Mouse (Mus musculus): ENCODE measurements around the gene Klk1b8. TPM values are rescaled to one million over a fixed set of nuclear protein-coding genes. Genes with fewer than 3 reads are reported as not detected.

Klk1b8 gene
- total RNA-seq (2012; rRNA removed) (not detected in 2 replicates), total RNA-seq (2014; rRNA removed) (not detected in 2 replicates), polyA plus RNA-seq (2012; ENCODE audit: insufficient read length, low read depth) (not detected in 2 replicates)

DNA sequence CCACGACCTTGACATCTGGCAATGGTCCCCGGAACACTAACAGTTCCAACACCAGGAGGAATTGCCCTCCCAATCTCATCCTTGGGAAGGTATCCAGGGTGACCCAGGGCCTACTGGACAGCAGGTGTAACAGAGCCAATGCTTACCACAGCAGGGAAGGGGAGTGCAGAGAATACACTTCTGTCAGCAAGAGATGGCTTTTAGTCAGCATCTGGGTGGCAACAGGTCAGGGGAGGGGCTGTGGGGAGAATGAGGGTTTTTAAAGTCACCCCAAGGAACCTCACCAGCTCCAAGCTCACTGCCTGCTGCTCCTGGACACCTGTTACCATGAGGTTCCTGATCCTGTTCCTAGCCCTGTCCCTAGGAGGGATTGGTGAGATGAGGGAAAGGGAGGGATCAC, at the start of gene Klk1b8:
Klk1b8 (plus strand) TSS at position 301 of the 400 bp plus-strand sequence.
- Histone ChIP-seq H3K9me3 (replicated peaks; ENCODE audit: low read length) (no peaks in the 10 kb centered on the region), H3K9ac (ENCODE audit: insufficient read depth, low read depth) (no peak within 1 kb of the TSS), H3K27me3 (replicated peaks) (no peaks in the 10 kb centered on the region), H3K27ac (ENCODE audit: insufficient read depth, low read depth) (no peak within 1 kb of the TSS), H3K4me1 (ENCODE audit: control insufficient read depth in 1 of 2, insufficient read depth in 2 of 2) (peaks cover 10 to 17% of the 10 kb centered on the region in 2 experiments), H3K36me3 (replicated peaks in 1 of 2; ENCODE audit: control insufficient read depth in 1 of 2, insufficient read depth in 1 of 2, low read length in 1 of 2) (no peaks in the 10 kb centered on the region), H3K4me2 (ENCODE audit: insufficient read depth, low read depth, poor library complexity, severe bottlenecking) (no peak within 1 kb of the TSS), H3K79me2 (replicated peaks; ENCODE audit: control insufficient read depth, extremely low read depth, insufficient read depth, poor library complexity, severe bottlenecking) (no peaks in the 10 kb centered on the region), H3K4me3 (replicated peaks in 1 of 3; ENCODE audit: low read depth in 2 of 3, low read length in 2 of 3, poor library complexity in 1 of 3) (no peak within 1 kb of the TSS)
- no peak for DNase-seq (ENCODE audit: extremely low read depth)
- in situ Hi-C loops (cut with MboI; ENCODE audit: low pct_ligation_motif_present, low pct_unique_long_range_greater_than_20kb, low sequenced_read_pairs) = no loop called here
- TF ChIP-seq ELF1 (IDR thresholded peaks at IDR 0.05; ENCODE audit: low read depth, low read length) (no peak), USF2 (conservative IDR thresholded peaks at IDR 0.05; ENCODE audit: low read depth, low read length) (no peak), ZMIZ1 (IDR thresholded peaks at IDR 0.05; ENCODE audit: low read depth, low read length) (no peak), TBP (conservative IDR thresholded peaks at IDR 0.05; ENCODE audit: low read depth, low read length) (no peak), JUN (IDR thresholded peaks at IDR 0.05; ENCODE audit: insufficient read depth, low read depth, low read length) (no peak), GABPA (IDR thresholded peaks at IDR 0.05; ENCODE audit: insufficient replicate concordance, low read depth, low read length) (no peak), CHD2 (IDR thresholded peaks at IDR 0.05; ENCODE audit: low read length) (no peak), CTCF (conservative IDR thresholded peaks at IDR 0.05 in 1 of 2, IDR thresholded peaks at IDR 0.05 in 1 of 2; ENCODE audit: low read depth in 2 of 2, low read length in 2 of 2) (no peak), BHLHE40 (IDR thresholded peaks at IDR 0.05; ENCODE audit: low read depth, low read length) (no peak)
- dilution Hi-C loops (cut with MboI; ENCODE audit: extremely low pct_ligation_motif_present, extremely low pct_unique_long_range_greater_than_20kb, low sequenced_read_pairs) = no loop called here

DNA sequence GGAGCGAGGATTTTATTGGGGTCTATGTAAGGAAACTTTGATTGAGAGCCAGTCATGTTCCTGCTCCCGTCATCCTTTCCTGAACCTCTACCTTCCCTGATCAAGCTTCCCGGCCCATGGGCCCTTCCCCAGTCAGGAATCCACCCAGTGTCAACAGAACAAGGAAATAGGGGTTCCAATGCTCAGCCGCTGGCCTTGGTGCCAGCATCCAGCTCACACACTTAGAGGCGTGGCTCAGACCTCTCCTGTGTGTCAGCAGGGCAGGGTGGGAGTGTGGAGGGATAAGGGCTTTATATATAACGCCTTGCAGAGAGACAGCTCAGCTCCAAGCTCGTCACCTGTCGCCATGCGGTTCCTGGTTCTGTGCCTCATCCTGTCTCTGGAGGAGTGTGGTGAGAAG, 35.6 kb upstream of the Klk1b8 start:
- peaks cover 69% of the 10 kb centered on the region for H3K27me3 ChIP-seq (replicated peaks)
- no peaks in the 10 kb centered on the region for H3K79me2 ChIP-seq (replicated peaks; ENCODE audit: control insufficient read depth, extremely low read depth, insufficient read depth, poor library complexity, severe bottlenecking)
- dilution Hi-C loops (cut with MboI; ENCODE audit: extremely low pct_ligation_motif_present, extremely low pct_unique_long_range_greater_than_20kb, low sequenced_read_pairs) = no loop called here
- no peaks in the 10 kb centered on the region for H3K36me3 ChIP-seq (replicated peaks in 1 of 2; ENCODE audit: control insufficient read depth in 1 of 2, insufficient read depth in 1 of 2, low read length in 1 of 2)
- no peak for DNase-seq (ENCODE audit: extremely low read depth)
- TF ChIP-seq UBTF (IDR thresholded peaks at IDR 0.05; ENCODE audit: low read depth, low read length) (no peak), ZKSCAN1 (IDR thresholded peaks at IDR 0.05; ENCODE audit: borderline replicate concordance, low read depth, low read length) (no peak), ETS1 (conservative IDR thresholded peaks at IDR 0.05; ENCODE audit: low read depth, low read length) (no peak), NELFE (IDR thresholded peaks at IDR 0.05; ENCODE audit: low read depth, low read length) (no peak), SMC3 (IDR thresholded peaks at IDR 0.05; ENCODE audit: low read depth, low read length) (no peak), MAFK (IDR thresholded peaks at IDR 0.05; ENCODE audit: insufficient replicate concordance, low read length) (no peak), TCF12 (IDR thresholded peaks at IDR 0.05; ENCODE audit: low read depth, low read length) (no peak), HCFC1 (IDR thresholded peaks at IDR 0.05; ENCODE audit: low read depth, low read length) (no peak), PAX5 (IDR thresholded peaks at IDR 0.05; ENCODE audit: low read length) (no peak), TBP (conservative IDR thresholded peaks at IDR 0.05; ENCODE audit: low read depth, low read length) (no peak), POLR2AphosphoS2 (IDR thresholded peaks at IDR 0.05; ENCODE audit: low read depth, low read length) (no peak), JUND (conservative IDR thresholded peaks at IDR 0.05; ENCODE audit: low read depth, low read length) (no peak)
- H3K4me3 ChIP-seq (replicated peaks in 1 of 3; ENCODE audit: low read depth in 2 of 3, low read length in 2 of 3, poor library complexity in 1 of 3) = no peak overlapping the region
- in situ Hi-C loops (cut with MboI; ENCODE audit: low pct_ligation_motif_present, low pct_unique_long_range_greater_than_20kb, low sequenced_read_pairs) = no loop called here
- H3K4me2 ChIP-seq (ENCODE audit: insufficient read depth, low read depth, poor library complexity, severe bottlenecking) = no peak overlapping the region
- H3K4me1 ChIP-seq (ENCODE audit: control insufficient read depth in 1 of 2, insufficient read depth in 2 of 2) = no peaks in the 10 kb centered on the region
- no peaks in the 10 kb centered on the region for H3K9me3 ChIP-seq (replicated peaks; ENCODE audit: low read length)
- no peak overlapping the region for H3K9ac ChIP-seq (ENCODE audit: insufficient read depth, low read depth)
- no peak overlapping the region for H3K27ac ChIP-seq (ENCODE audit: insufficient read depth, low read depth)

All from CH12.LX (cell line).